Mouse (Mus musculus) hindbrain, embryonic 15.5 days (tissue): ENCODE measurements around the gene Cpne8. TPM values are rescaled to one million over a fixed set of nuclear protein-coding genes. Genes with fewer than 3 reads are reported as not detected.

Experiments
- ATAC-seq: fragments of 200-750 bp; cut with Nextera tagmentation; 2 replicates; pipeline ENCODE4 v1.8.0; 2017; ENCODE audit warnings: low read depth, moderate number of reproducible peaks, moderate TSS enrichment; ENCODE audit not compliant: low FRiP score
- H3K27ac ChIP-seq: fragments of 300-500 bp; sonication (generic); replicated peaks from 2 replicates; pipeline ENCODE4 v1.5.1; 2015; ENCODE audit warnings: mild to moderate bottlenecking, inconsistent platforms
- H3K27me3 ChIP-seq: fragments of 300-500 bp; sonication (generic); 2 replicates; pipeline ENCODE4 v1.6.1; 2015; ENCODE audit warnings: control low read depth, inconsistent platforms
- H3K36me3 ChIP-seq: fragments of 300-500 bp; sonication (generic); 2 replicates; pipeline ENCODE4 v1.6.1; 2015; ENCODE audit warnings: control low read depth, inconsistent platforms
- H3K4me1 ChIP-seq: fragments of 300-500 bp; sonication (generic); replicated peaks from 2 replicates; pipeline ENCODE4 v1.6.1; 2015; ENCODE audit warnings: control low read depth, inconsistent platforms
- H3K4me2 ChIP-seq: fragments of 300-500 bp; sonication (generic); 2 replicates; pipeline ENCODE4 v1.6.1; 2015; ENCODE audit warnings: moderate library complexity, mild to moderate bottlenecking, inconsistent platforms
- H3K4me3 ChIP-seq: fragments of 300-500 bp; sonication (generic); 2 replicates; pipeline ENCODE4 v1.5.1; 2015; ENCODE audit warnings: mild to moderate bottlenecking, inconsistent platforms
- H3K9ac ChIP-seq: fragments of 300-500 bp; sonication (generic); 2 replicates; pipeline ENCODE4 v1.6.1; 2015; ENCODE audit warnings: inconsistent platforms
- H3K9me3 ChIP-seq: fragments of 300-500 bp; sonication (generic); 2 replicates; pipeline ENCODE4 v1.6.1; 2016; ENCODE audit warnings: control low read depth, inconsistent platforms
- WGBS: fragments of 180-500 bp; shearing (Covaris S2); methylation state at CpG from one replicate; pipeline ENCODE4 v1.1.7; 2015; 5-methylcytosine and 5-hydroxymethylcytosine counted together
- polyA plus RNA-seq: library from polyadenylated mRNA; unstranded; fragments of >200 nt; fragmentation: Nextera tagmentation; extraction: Ambion mirVana; gene quantifications from 2 replicates; pipeline ENCODE4 v1.2.1, GENCODE M21; 2015

Gene Cpne8
- polyA plus RNA-seq: 21.2 and 23.4 TPM in 2 replicates

DNA sequence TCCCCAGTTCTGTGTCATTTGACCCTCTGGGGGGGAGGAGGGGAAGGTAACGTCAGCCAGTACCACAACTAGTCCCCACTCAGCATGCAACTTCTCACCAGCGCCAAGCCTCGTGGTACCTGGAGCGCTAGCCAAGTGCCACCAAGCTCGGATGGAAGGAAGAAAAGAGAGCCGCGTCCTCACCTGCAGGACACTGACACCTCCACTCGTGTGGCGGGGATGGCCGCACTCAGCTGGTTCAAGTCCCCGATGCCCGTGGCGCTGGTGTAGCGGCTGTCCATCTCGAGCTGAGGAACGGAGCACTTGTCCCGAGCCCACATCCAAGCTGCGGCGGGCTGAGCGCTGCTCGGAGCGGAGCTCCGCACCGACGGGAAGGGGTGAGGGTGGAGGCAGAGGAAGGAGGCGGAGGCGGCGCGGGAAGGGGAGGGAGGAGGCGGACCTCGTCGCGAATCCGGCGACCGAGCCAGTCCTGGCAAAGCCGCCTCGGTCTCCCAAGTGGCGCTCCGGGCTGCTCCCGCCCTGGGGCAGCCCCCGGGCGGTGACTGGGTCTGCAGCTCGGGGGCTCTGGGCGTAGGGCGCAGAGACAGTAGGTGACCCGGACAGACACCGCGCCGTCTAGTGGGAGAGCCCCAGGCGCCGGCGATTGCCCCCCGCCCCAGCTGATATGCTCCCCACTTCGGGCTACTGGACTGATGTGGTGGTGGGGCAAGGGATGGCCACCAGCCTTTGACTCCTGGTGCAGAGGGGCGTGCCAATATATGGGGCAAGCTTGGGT is at the start of gene Cpne8:
Gene Cpne8 (minus strand): TSS at position 448 of the 775 bp plus-strand sequence.
- H3K4me1 ChIP-seq: peaks cover 15% of the 10 kb centered on the region
- peak within 1 kb of the TSS; percentile 80 for H3K4me3 ChIP-seq
- no peaks in the 10 kb centered on the region for H3K27me3 ChIP-seq
- peak within 1 kb of the TSS; percentile 65 for H3K9ac ChIP-seq
- 0% methylated on average over 50 of the region's 56 CpGs for WGBS
- no peaks in the 10 kb centered on the region for H3K36me3 ChIP-seq
- peak within 1 kb of the TSS; percentile 67 for H3K27ac ChIP-seq
- peak within 1 kb of the TSS; percentile 97 for H3K4me2 ChIP-seq
- H3K9me3 ChIP-seq: no peaks in the 10 kb centered on the region
- peak; percentile 93 for ATAC-seq

DNA sequence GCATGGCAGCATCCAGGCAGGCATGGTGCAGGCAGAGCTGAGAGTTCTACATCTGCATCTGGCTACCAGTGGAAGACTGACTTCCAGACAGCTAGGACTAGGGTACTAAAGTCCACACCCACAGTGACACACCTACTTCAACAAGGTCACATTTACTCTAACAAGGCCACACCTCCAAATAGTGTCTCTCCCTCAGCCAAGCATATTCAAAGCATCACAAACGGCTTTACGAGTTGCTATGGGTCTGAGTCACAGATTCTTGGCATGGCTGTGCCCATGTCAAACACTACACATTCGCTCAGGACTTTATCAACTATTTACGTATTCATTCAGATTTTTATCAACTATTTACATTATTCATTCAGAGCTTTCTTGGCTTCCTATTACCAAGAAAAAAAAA is 38.5 kb upstream of the Cpne8 start:
- H3K4me1 ChIP-seq: no peaks in the 10 kb centered on the region
- no peak for ATAC-seq
- H3K27ac ChIP-seq: no peak overlapping the region
- no peaks in the 10 kb centered on the region for H3K36me3 ChIP-seq
- H3K9me3 ChIP-seq: no peaks in the 10 kb centered on the region
- H3K27me3 ChIP-seq: no peaks in the 10 kb centered on the region
- no peak overlapping the region for H3K4me2 ChIP-seq
- WGBS: 93% methylated on average over 4 of the region's 4 CpGs
- H3K4me3 ChIP-seq: no peak overlapping the region
- no peak overlapping the region for H3K9ac ChIP-seq

DNA sequence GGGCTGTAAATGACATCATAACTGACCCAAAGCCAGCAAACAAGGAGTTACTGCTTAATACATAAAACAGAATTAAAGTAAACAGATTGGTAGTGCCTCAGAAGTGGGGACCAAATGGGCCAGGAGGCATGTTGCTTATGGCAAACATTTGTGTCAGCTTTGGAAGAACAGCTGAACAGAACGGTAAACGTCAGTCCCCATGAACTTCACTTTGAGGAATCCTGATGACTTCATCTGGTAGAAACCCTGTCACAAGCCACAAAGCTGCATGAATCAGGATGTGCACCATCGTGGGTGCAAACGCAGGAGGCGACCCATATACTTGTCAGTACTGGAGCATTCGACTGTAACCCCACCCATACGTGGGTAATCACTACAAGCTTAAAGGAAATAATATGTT is 30.1 kb upstream of the Cpne8 start:
- Histone ChIP-seq H3K9me3 (no peaks in the 10 kb centered on the region), H3K4me2 (no peak overlapping the region), H3K27ac (no peak overlapping the region), H3K27me3 (no peaks in the 10 kb centered on the region), H3K9ac (no peak overlapping the region), H3K36me3 (no peaks in the 10 kb centered on the region), H3K4me1 (no peaks in the 10 kb centered on the region), H3K4me3 (no peak overlapping the region)
- no peak for ATAC-seq
- WGBS: 72% methylated on average over 7 of the region's 7 CpGs

DNA sequence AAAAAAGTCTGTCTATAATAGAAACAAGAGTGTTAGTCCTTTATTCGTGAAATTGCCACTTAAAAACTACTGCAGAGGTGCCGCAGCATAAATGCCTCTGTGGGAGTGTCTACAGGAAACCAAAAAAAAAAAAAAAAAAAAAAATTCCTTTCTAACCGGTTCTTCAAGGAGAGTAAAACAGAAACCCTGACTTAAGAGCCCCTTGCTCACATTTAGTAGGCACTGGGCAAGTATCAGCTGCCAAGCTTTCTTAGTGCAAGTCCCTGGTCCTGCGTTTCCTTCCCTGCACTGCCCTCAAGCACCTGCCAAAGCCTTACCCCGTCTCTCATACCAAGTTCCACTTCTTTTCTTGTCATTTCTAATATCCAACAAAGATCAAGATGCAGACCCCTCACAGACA is 25.1 kb upstream of the Cpne8 start:
- no peak for ATAC-seq
- no peaks in the 10 kb centered on the region for H3K36me3 ChIP-seq
- H3K9me3 ChIP-seq: no peaks in the 10 kb centered on the region
- no peak overlapping the region for H3K9ac ChIP-seq
- H3K4me2 ChIP-seq: no peak overlapping the region
- no peak overlapping the region for H3K4me3 ChIP-seq
- H3K4me1 ChIP-seq: 0 out of 2 replicates have a peak, but pooled peaks cover 3% of the 10 kb centered on the region
- no peaks in the 10 kb centered on the region for H3K27me3 ChIP-seq
- 68% methylated on average over 5 of the region's 5 CpGs for WGBS
- H3K27ac ChIP-seq: no peak overlapping the region

DNA sequence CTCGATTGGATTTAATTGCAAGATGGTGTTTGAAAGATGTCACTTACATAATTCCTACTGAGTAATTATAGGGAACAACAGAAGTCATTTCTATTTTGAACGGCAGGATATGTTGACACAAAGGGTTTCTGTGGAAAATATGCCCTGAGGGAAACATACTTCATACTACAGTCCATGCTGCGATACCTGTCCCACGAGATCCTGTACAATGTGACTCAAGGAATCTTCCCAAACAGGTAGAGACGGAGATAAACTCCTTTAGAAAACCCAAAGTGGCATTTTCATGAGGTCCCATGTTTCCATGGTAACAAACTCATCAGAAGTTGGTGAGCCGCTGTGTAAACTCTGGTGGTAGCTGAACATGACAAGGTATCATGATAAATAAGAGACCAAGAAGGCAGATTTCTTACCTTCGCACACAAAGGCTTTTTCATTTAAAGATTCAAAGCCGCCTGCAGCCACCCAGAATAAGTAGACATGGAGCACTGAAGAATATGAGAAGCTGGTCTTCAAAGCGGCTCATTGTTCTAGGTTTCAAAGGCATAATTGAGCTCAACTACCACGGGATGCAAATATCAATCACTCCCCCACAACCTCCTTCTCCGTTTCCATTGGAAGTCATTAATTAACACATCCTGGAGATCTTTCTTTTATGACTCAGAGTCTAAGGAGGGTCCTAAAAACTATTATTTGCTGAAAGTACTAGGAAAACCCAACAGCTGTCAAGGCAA is 24.4 kb upstream of the Cpne8 start:
- 47% methylated on average over 11 of the region's 11 CpGs for WGBS

DNA sequence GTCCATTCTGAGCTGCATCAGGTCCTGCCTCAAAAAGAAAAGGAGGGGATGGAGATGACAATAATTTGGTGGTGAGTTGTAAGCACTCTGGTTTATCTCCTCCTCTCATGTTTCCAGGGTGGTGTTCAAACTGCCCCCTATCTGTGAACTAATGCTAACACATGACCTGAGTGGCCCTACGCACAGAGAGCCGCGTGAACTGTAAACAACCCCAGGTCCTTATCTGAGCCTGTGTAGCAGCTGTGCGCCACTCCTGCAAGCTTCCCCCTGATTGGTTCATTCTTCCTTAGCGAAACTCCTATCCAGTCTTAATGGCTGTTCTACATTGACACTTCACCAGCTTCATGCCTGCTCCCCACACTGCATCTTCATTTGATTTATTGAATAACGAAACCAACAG is 7.5 kb upstream of the Cpne8 start:
- Histone ChIP-seq H3K9me3 (no peaks in the 10 kb centered on the region), H3K4me3 (no peak overlapping the region), H3K27me3 (no peaks in the 10 kb centered on the region), H3K9ac (no peak overlapping the region), H3K4me2 (no peak overlapping the region), H3K27ac (no peak overlapping the region), H3K4me1 (no peaks in the 10 kb centered on the region), H3K36me3 (no peaks in the 10 kb centered on the region)
- ATAC-seq: no peak
- WGBS: 89% methylated on average over 6 of the region's 6 CpGs

More for the DNA sequence above, 24.4 kb upstream of the Cpne8 start:
- Histone ChIP-seq H3K4me1 (0 out of 2 replicates have a peak, but pooled peaks cover 3% of the 10 kb centered on the region), H3K27ac (no peak overlapping the region), H3K4me3 (no peak overlapping the region), H3K4me2 (no peak overlapping the region), H3K9ac (no peak overlapping the region), H3K9me3 (no peaks in the 10 kb centered on the region), H3K27me3 (no peaks in the 10 kb centered on the region), H3K36me3 (no peaks in the 10 kb centered on the region)
- ATAC-seq: no peak

DNA sequence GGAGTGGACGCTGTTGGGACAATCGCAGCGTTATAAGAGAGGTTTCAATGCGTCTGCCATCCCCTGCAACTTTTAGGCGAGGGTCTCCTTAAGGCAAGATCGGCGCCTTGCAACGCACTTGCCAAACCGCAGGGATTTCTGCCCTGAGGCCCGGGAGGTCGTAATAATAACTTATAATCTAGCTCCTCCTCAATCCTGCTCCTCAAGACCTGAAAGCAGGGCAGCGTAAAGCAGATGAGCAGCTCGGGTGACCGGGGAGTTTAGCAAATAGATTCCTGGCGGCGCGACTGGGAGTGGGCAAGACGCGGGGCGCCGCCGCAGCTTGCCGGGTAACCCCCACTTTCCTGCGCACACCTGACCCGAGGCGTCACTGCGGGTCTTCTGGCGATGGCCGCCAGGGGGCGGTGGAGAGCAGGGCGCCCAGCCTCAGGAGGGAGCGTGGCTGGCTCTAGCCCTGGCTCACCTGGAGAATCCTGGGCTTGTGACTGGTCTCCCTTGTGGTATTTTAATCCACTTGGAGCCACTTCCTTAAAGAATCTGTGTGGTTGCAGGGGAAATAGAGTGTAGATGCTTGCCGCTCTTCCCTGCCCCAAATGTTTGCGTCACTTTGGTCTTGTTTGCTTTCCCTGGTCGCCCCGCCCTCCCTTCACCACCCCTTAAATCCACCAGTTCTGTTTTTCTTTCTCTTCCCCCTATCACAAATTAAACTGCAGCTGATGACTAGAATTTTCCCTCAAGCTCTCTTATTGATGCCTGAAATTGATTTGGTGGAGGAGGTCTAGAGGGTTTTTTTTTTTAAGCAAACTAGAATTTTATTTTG is 738 bp upstream of the Cpne8 start:
- WGBS: 3% methylated on average over 36 of the region's 36 CpGs

DNA sequence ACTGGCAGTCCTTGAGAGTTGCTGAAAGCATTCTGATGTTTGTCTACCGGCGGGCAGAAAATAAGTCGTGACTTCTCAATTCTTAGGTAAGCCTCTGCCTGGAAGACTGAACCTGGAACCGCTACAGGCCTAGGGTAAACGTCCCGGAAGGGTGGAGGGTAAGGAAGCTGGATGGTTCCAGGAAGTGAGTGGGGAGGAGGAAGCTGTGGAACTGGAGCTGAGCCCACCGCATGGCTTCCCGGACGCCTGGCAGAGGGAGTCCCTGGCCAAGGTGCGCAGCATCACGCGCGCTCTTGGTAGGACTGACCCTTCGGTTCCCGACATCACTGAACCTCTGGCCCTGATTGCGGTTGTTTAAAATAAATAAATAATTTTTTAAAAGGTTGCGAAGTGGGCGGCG is 744 bp downstream of the Cpne8 start:
- 5% methylated on average over 19 of the region's 19 CpGs for WGBS
- peak overlapping the region; percentile 80 for H3K4me3 ChIP-seq
- H3K27ac ChIP-seq: no peak overlapping the region

More for the DNA sequence above, 738 bp upstream of the Cpne8 start:
- H3K4me3 ChIP-seq: peak overlapping the region; percentile 80
- H3K27ac ChIP-seq: peak overlapping the region; percentile 67
- H3K36me3 ChIP-seq: no peaks in the 10 kb centered on the region
- peaks cover 15% of the 10 kb centered on the region for H3K4me1 ChIP-seq
- no peaks in the 10 kb centered on the region for H3K9me3 ChIP-seq
- peak overlapping the region; percentile 97 for H3K4me2 ChIP-seq
- H3K27me3 ChIP-seq: no peaks in the 10 kb centered on the region
- peak; percentile 87 for ATAC-seq
- H3K9ac ChIP-seq: peak overlapping the region; percentile 65

DNA sequence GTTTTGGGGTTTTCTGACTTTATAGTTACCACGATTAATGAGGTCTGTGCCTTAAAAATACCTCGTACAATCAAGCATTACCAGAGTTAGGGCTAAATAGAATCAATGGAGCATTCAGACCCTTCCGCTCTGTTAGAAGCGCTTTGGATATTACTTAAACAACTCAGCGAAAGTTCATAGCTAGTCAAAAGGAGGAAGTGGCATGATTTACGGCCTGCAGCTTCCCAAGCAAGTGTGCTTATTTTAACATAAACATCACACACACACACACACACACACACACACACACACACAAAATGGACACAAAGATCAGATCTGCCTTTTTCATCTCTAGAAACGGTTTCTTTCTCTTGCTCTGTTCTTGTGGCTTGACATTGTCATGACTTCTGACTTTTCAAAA is 9.7 kb downstream of the Cpne8 start:
- Histone ChIP-seq H3K27ac (no peak overlapping the region), H3K9ac (no peak overlapping the region), H3K27me3 (no peaks in the 10 kb centered on the region), H3K4me2 (no peak overlapping the region), H3K9me3 (no peaks in the 10 kb centered on the region), H3K4me1 (no peaks in the 10 kb centered on the region), H3K36me3 (no peaks in the 10 kb centered on the region), H3K4me3 (no peak overlapping the region)
- WGBS: 57% methylated on average over 7 of the region's 7 CpGs
- no peak for ATAC-seq

More for the DNA sequence above, 744 bp downstream of the Cpne8 start:
- H3K9ac ChIP-seq: 0 out of 2 replicates have a peak overlapping the region, but pooled peaks have one; percentile 65
- no peaks in the 10 kb centered on the region for H3K9me3 ChIP-seq
- H3K36me3 ChIP-seq: no peaks in the 10 kb centered on the region
- no peak for ATAC-seq
- H3K27me3 ChIP-seq: no peaks in the 10 kb centered on the region
- H3K4me1 ChIP-seq: peaks cover 15% of the 10 kb centered on the region
- peak overlapping the region; percentile 97 for H3K4me2 ChIP-seq

DNA sequence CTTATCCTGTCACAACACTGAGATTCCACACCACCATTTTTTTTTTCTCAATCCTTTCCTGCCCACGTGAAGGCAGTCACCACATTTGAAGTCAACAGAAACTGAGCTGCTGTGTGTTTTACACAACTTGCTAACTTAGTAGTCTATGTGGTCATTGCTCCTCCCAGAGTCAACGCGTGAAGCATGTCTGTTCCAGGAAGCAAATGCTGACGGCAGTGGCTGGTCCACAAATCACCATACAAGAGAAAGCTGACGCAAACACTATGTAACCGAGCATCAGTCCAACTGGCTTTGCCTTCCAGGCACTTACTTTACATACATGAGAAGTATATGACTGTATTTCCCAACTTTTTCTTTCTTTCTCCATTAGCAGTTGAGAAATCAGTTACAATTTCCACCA is 12.3 kb downstream of the Cpne8 start:
- no peak overlapping the region for H3K4me3 ChIP-seq
- H3K27ac ChIP-seq: no peak overlapping the region

DNA sequence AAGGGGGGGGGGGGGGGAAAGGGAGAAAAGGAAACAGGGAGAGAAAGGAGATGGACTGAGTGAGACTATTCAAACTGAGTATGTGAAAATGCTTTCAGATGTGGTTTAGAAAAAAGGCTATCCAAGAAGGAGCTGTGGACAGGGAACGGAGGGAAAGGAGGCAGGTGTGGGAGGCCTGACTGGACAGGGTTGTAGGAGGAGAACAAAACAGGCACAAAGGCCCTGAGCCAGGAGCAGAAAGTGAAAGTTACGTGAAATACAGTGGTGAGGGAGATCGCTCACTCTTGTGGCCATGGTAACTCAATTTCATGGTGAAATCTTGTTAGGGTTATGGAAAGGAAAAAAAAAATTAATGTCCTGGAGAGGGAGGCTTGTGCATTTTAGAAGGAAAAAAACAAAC is 14.6 kb downstream of the Cpne8 start:
- WGBS: 62% methylated on average over 3 of the region's 3 CpGs
- no peak overlapping the region for H3K27ac ChIP-seq
- H3K36me3 ChIP-seq: no peaks in the 10 kb centered on the region
- H3K4me1 ChIP-seq: 0 out of 2 replicates have a peak, but pooled peaks cover 3% of the 10 kb centered on the region
- no peak overlapping the region for H3K9ac ChIP-seq
- no peaks in the 10 kb centered on the region for H3K27me3 ChIP-seq
- no peak for ATAC-seq
- H3K9me3 ChIP-seq: no peaks in the 10 kb centered on the region
- no peak overlapping the region for H3K4me2 ChIP-seq
- no peak overlapping the region for H3K4me3 ChIP-seq

More for the DNA sequence above, 12.3 kb downstream of the Cpne8 start:
- H3K9ac ChIP-seq: no peak overlapping the region
- 93% methylated on average over 6 of the region's 6 CpGs for WGBS
- no peak overlapping the region for H3K4me2 ChIP-seq
- H3K36me3 ChIP-seq: no peaks in the 10 kb centered on the region
- H3K4me1 ChIP-seq: 0 out of 2 replicates have a peak, but pooled peaks cover 3% of the 10 kb centered on the region
- ATAC-seq: no peak
- H3K27me3 ChIP-seq: no peaks in the 10 kb centered on the region
- H3K9me3 ChIP-seq: no peaks in the 10 kb centered on the region
